Mouse (Mus musculus) heart, adult 2 months (tissue): ENCODE results near the gene Nudt6.

Source experiments
- CTCF ChIP-seq: fragments of 200-600 bp; IDR thresholded peaks from 2 replicates; pipeline ENCODE4 v1.8.1; 2022; ENCODE audit warnings: antibody characterized with exemption, mild to moderate bottlenecking, moderate library complexity
- EP300 ChIP-seq: fragments of 200-500 bp; IDR thresholded peaks from 2 replicates; pipeline ENCODE4 v1.6.1; 2011; ENCODE audit warnings: low read depth, low read length, control low read depth; ENCODE audit not compliant: insufficient read depth
- POLR2A ChIP-seq: fragments of 200-500 bp; IDR thresholded peaks from 2 replicates; pipeline ENCODE4 v1.6.1; 2011; ENCODE audit warnings: mild to moderate bottlenecking, low read depth, low read length, control low read depth; ENCODE audit not compliant: insufficient read depth

DNA sequence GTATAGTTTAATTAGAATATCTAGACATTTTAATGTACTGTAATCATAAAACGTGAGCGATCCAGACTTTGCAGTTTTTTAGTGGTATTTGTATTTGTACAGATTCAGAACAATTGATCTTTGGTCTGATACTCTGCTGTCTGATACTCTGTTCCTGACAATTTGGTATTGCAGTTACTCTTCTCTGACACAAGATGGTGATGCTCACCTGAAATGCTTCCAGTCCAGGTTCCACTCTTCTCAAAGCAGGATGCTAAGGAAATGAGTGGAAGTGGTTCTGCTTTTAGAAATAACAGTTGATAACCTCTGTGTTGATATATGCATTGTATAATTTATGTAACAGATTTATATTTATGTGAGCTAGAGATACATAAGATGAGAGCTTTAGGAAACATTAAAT, 48.2 kb upstream of the Nudt6 start:
- TF ChIP-seq POLR2A (no peak), CTCF (peak; percentile 77), EP300 (no peak)
